Mouse (Mus musculus) embryonic facial prominence, embryonic 12.5 days (tissue): ENCODE results near the gene Prox1. TPM values are rescaled to one million over a fixed set of nuclear protein-coding genes. Genes with fewer than 3 reads are reported as not detected.
A peak's percentile ranks its signal among the peaks of the same experiment; 100 is the strongest.

ENCODE experiments used
- ATAC-seq: fragments of 200-750 bp; cut with Nextera tagmentation; 2 replicates; pipeline ENCODE4 v1.8.0; 2017; ENCODE audit not compliant: insufficient number of reproducible peaks, insufficient read depth, low FRiP score, low TSS enrichment
- H3K27ac ChIP-seq: fragments of 300-500 bp; sonication (generic); 2 replicates; pipeline ENCODE4 v1.5.1; 2016; ENCODE audit warnings: mild to moderate bottlenecking
- H3K27me3 ChIP-seq: fragments of 300-500 bp; sonication (generic); 2 replicates; pipeline ENCODE4 v1.6.1; 2016; ENCODE audit warnings: mild to moderate bottlenecking, moderate library complexity
- H3K36me3 ChIP-seq: fragments of 300-500 bp; sonication (generic); 2 replicates; pipeline ENCODE4 v1.6.1; 2016; ENCODE audit warnings: mild to moderate bottlenecking
- H3K4me1 ChIP-seq: fragments of 300-500 bp; sonication (generic); 2 replicates; pipeline ENCODE4 v1.6.1; 2016
- H3K4me2 ChIP-seq: fragments of 300-500 bp; sonication (generic); replicated peaks from 2 replicates; pipeline ENCODE4 v1.6.1; 2016; ENCODE audit warnings: mild to moderate bottlenecking, moderate library complexity
- H3K4me3 ChIP-seq: fragments of 300-500 bp; sonication (generic); 2 replicates; pipeline ENCODE4 v1.5.1; 2016; ENCODE audit warnings: mild to moderate bottlenecking
- H3K9ac ChIP-seq: fragments of 300-500 bp; sonication (generic); 2 replicates; pipeline ENCODE4 v1.6.1; 2016; ENCODE audit warnings: mild to moderate bottlenecking, moderate library complexity
- H3K9me3 ChIP-seq: fragments of 300-500 bp; sonication (generic); 2 replicates; pipeline ENCODE4 v1.6.1; 2016; ENCODE audit warnings: mild to moderate bottlenecking, moderate library complexity
- WGBS: fragments of 180-500 bp; shearing (Covaris S2); methylation state at CpG from one replicate; pipeline ENCODE4 v1.1.7; 2016; 5-methylcytosine and 5-hydroxymethylcytosine counted together
- polyA plus RNA-seq: library from polyadenylated mRNA; unstranded; fragments of >200 nt; fragmentation: Nextera tagmentation; extraction: Ambion mirVana; gene quantifications from 2 replicates; pipeline ENCODE4 v1.2.1, GENCODE M21; 2016

The Prox1 gene
- polyA plus RNA-seq, 1 experiment from 2014 or later: 3.6 TPM

DNA sequence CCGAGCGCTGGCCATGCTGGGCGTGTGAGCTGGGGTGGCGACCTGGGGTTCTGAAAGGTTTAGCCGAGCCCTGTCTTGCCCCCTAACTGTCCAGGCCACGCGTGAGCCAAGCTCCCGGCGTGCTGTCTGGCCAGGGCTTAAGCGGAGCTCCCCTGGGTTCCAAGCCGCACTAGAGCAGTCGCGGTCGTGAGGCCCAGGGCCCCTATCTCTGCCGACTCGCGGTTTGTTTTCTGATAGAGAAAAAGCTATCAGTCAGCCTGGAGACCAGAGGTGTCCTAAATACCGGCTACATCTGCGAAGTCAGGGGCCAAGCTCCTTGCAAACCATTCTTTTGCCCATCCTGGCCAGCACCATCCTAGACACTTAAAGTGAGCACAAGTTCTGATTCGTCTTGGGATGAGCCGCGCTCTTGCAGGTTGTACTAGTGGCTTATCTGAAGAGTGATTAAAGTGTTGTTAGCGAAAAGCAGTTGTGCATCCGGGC lies 2.5 kb upstream of the Prox1 start:
- 0% methylated on average over 24 of the region's 24 CpGs for WGBS
- peak overlapping the region; percentile 18; the same call in 1 of the 2 replicates for H3K4me3 ChIP-seq
- H3K4me2 ChIP-seq: peak overlapping the region; percentile 19; the same call in 1 of the 2 replicates
- no peak for ATAC-seq
- H3K27ac ChIP-seq: no peak overlapping the region
- peaks cover 75% of the 10 kb centered on the region for H3K27me3 ChIP-seq
- no peaks in the 10 kb centered on the region for H3K36me3 ChIP-seq
- no peak overlapping the region for H3K9ac ChIP-seq
- no peaks in the 10 kb centered on the region for H3K9me3 ChIP-seq
- H3K4me1 ChIP-seq: peaks cover 33% of the 10 kb centered on the region

DNA sequence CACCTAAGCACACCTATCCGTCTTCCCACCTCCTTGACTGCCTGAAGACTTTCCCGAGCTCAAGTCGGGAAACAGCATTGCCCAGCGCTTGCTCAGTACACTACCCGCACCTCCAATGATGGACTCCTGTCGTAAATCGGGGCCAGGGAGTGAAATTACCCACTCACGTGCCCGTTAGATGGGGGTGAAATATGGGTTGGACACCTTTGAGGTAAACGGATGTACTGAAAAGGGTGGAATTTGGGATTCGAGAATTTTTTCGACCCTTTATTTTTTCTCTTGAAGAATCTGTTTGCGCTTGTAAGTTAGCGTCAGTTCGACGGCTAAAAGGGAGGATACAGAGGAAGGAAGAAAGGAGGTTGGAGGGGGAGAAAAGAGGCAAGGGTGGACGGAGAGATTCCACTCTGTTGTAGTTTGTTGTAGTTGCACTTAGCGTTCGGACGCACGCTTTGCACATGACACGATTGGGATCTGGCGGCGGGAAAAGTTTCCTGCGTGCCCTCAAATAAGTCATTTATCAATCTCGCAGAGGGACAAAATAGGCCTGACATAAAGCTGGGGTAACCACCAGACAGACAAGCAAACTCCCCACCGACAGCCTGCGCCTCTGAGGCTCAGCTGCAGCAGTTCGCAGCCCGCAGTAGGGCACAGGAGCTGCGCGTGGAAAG lies 1.9 kb upstream of the Prox1 start:
- H3K4me3 ChIP-seq: peak overlapping the region; percentile 18; the same call in 1 of the 2 replicates
- H3K27ac ChIP-seq: no peak overlapping the region
- H3K4me1 ChIP-seq: peaks cover 33% of the 10 kb centered on the region
- no peaks in the 10 kb centered on the region for H3K9me3 ChIP-seq
- WGBS: 2% methylated on average over 32 of the region's 32 CpGs
- peaks cover 78% of the 10 kb centered on the region for H3K27me3 ChIP-seq
- peak overlapping the region; percentile 19; the same call in 1 of the 2 replicates for H3K4me2 ChIP-seq
- H3K36me3 ChIP-seq: no peaks in the 10 kb centered on the region
- H3K9ac ChIP-seq: no peak overlapping the region
- no peak for ATAC-seq

DNA sequence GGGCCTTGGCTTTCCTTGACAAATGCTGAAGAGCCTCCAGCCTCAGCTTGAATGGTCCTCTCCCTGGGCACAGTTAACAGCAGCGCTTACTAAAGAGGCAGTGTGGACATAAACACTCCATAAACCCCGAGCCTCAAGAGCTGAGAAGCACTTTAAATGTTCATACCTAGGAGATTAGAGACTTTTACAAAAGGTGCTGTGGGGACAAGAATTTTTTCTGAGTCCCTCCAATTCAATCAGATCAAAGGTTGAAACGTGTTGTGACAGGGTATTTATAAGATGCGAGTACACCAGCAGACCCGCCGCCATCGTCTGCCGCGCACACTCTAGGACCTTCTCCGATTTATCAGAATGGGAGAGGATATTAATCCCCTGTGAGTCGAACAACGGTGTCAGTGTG lies 1.2 kb upstream of the Prox1 start:
- no peak overlapping the region for H3K4me3 ChIP-seq

GRCm38 (mm10) chr1:190171341-190171740 lies 827 bp upstream of the Prox1 start:
- Histone ChIP-seq H3K4me2 (peak overlapping the region; percentile 88), H3K9ac (no peak overlapping the region), H3K27ac (no peak overlapping the region), H3K27me3 (peaks cover 73% of the 10 kb centered on the region), H3K4me3 (peak overlapping the region; percentile 63), H3K4me1 (peaks cover 33% of the 10 kb centered on the region), H3K9me3 (no peaks in the 10 kb centered on the region), H3K36me3 (no peaks in the 10 kb centered on the region)
- no peak for ATAC-seq
- 4% methylated on average over 10 of the region's 10 CpGs for WGBS

More for the DNA sequence above, 1.2 kb upstream of the Prox1 start:
- Histone ChIP-seq H3K4me2 (no peak overlapping the region), H3K27ac (no peak overlapping the region), H3K27me3 (peaks cover 73% of the 10 kb centered on the region), H3K9ac (no peak overlapping the region), H3K4me1 (peaks cover 33% of the 10 kb centered on the region), H3K36me3 (no peaks in the 10 kb centered on the region), H3K9me3 (no peaks in the 10 kb centered on the region)
- no peak for ATAC-seq
- under 1% methylated on average over 12 of the region's 12 CpGs for WGBS

GRCm38 (mm10) chr1:190170819-190171216 lies 304 bp upstream of the Prox1 start:
- H3K4me2 ChIP-seq: peak overlapping the region; percentile 88
- 0 out of 2 replicates have a peak overlapping the region, but pooled peaks have one; percentile 65 for H3K27ac ChIP-seq
- no peaks in the 10 kb centered on the region for H3K9me3 ChIP-seq
- WGBS: under 1% methylated on average over 19 of the region's 24 CpGs
- H3K4me3 ChIP-seq: peak overlapping the region; percentile 63
- H3K4me1 ChIP-seq: peaks cover 33% of the 10 kb centered on the region
- H3K27me3 ChIP-seq: peaks cover 71% of the 10 kb centered on the region
- H3K36me3 ChIP-seq: no peaks in the 10 kb centered on the region
- peak overlapping the region; percentile 53; the same call in 1 of the 2 replicates for H3K9ac ChIP-seq
- ATAC-seq: peak; percentile 45

GRCm38 (mm10) chr1:190168761-190169671 lies 1.5 kb downstream of the Prox1 start:
- Histone ChIP-seq H3K9me3 (no peaks in the 10 kb centered on the region), H3K9ac (peak overlapping the region; percentile 46), H3K27ac (peak overlapping the region; percentile 23; the same call in 1 of the 2 replicates), H3K27me3 (peaks cover 65% of the 10 kb centered on the region), H3K4me3 (peak overlapping the region; percentile 63), H3K4me2 (peak overlapping the region; percentile 88), H3K4me1 (peaks cover 22% of the 10 kb centered on the region), H3K36me3 (no peaks in the 10 kb centered on the region)
- ATAC-seq: no peak
- WGBS: under 1% methylated on average over 51 of the region's 51 CpGs

GRCm38 (mm10) chr1:190168115-190168514 lies 2.4 kb downstream of the Prox1 start:
- under 1% methylated on average over 4 of the region's 4 CpGs for WGBS
- Histone ChIP-seq H3K4me3 (peak overlapping the region; percentile 63), H3K27me3 (peaks cover 60% of the 10 kb centered on the region), H3K27ac (no peak overlapping the region), H3K9me3 (no peaks in the 10 kb centered on the region), H3K4me2 (peak overlapping the region; percentile 88), H3K36me3 (no peaks in the 10 kb centered on the region), H3K9ac (no peak overlapping the region), H3K4me1 (peaks cover 17% of the 10 kb centered on the region)
- ATAC-seq: no peak

DNA sequence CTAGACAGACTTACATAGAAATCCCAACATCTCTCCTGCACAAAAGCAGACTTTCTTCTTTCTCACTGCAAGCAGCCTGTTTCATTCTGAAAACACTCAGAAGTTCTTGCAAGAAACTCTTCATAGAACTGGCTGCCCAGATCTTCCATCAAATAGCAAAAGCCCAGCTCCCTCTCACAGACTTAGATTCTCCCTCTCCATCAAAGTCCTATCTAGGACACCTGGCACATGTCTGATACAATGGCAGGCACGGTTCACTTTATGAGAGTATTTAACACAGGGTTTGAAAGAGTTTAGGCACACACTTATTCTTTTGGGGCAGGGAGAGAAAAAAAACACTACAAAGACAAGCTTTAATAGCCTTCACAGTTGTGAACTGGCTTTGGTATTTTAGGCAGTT lies 2.9 kb downstream of the Prox1 start:
- Histone ChIP-seq H3K4me2 (peak overlapping the region; percentile 88; the same call in 1 of the 2 replicates), H3K27me3 (peaks cover 55% of the 10 kb centered on the region), H3K9ac (no peak overlapping the region), H3K9me3 (no peaks in the 10 kb centered on the region), H3K27ac (no peak overlapping the region), H3K36me3 (no peaks in the 10 kb centered on the region), H3K4me3 (no peak overlapping the region), H3K4me1 (peaks cover 13% of the 10 kb centered on the region)
- ATAC-seq: no peak
- 22% methylated on average over 1 of the region's 1 CpGs for WGBS

- H3K27me3 ChIP-seq: peaks cover 46% of the 10 kb centered on the region
- H3K27ac ChIP-seq: no peak overlapping the region
- no peaks in the 10 kb centered on the region for H3K36me3 ChIP-seq
- no peak overlapping the region for H3K4me2 ChIP-seq
- peaks cover 13% of the 10 kb centered on the region for H3K4me1 ChIP-seq
- no peaks in the 10 kb centered on the region for H3K9me3 ChIP-seq
- no peak overlapping the region for H3K9ac ChIP-seq
- H3K4me3 ChIP-seq: no peak overlapping the region
- ATAC-seq: no peak
- 35% methylated on average over 4 of the region's 4 CpGs for WGBS
Observed at GRCm38 (mm10) chr1:190165511-190165910, 5.0 kb downstream of the Prox1 start.

DNA sequence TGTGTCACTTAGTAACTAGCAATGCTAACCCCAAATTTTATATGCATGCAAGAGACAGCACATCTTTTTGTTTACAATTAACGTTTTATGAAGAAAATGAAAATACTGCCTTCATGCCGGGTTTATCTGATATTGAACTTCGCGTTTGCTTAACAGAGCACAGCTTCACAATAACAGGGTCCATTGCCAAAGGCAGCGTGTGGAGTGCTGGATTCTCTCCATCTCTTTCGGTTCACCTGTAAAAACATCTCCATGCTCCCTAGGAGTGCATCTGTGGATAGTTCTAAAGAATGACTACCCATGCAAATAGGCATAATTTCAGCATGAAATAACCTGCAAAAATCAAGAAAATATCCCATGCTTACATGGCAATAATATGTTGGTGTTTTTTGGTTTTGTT lies 7.0 kb downstream of the Prox1 start:
- peaks cover 29% of the 10 kb centered on the region for H3K27me3 ChIP-seq
- WGBS: 82% methylated on average over 6 of the region's 6 CpGs
- H3K4me3 ChIP-seq: no peak overlapping the region
- no peak for ATAC-seq
- H3K9me3 ChIP-seq: no peaks in the 10 kb centered on the region
- H3K4me2 ChIP-seq: no peak overlapping the region
- H3K9ac ChIP-seq: no peak overlapping the region
- no peaks in the 10 kb centered on the region for H3K36me3 ChIP-seq
- H3K4me1 ChIP-seq: no peaks in the 10 kb centered on the region
- no peak overlapping the region for H3K27ac ChIP-seq

- H3K4me3 ChIP-seq: no peak overlapping the region
- WGBS: 81% methylated on average over 19 of the region's 19 CpGs
- no peak overlapping the region for H3K9ac ChIP-seq
- no peaks in the 10 kb centered on the region for H3K9me3 ChIP-seq
- H3K4me2 ChIP-seq: no peak overlapping the region
- no peak overlapping the region for H3K27ac ChIP-seq
- no peaks in the 10 kb centered on the region for H3K4me1 ChIP-seq
- H3K36me3 ChIP-seq: no peaks in the 10 kb centered on the region
- no peak for ATAC-seq
- H3K27me3 ChIP-seq: peaks cover 17% of the 10 kb centered on the region
Observed at GRCm38 (mm10) chr1:190161708-190162465, 8.6 kb downstream of the Prox1 start.
